Mouse (Mus musculus): ENCODE measurements around the gene Kcnh2.

The Kcnh2 gene

DNA sequence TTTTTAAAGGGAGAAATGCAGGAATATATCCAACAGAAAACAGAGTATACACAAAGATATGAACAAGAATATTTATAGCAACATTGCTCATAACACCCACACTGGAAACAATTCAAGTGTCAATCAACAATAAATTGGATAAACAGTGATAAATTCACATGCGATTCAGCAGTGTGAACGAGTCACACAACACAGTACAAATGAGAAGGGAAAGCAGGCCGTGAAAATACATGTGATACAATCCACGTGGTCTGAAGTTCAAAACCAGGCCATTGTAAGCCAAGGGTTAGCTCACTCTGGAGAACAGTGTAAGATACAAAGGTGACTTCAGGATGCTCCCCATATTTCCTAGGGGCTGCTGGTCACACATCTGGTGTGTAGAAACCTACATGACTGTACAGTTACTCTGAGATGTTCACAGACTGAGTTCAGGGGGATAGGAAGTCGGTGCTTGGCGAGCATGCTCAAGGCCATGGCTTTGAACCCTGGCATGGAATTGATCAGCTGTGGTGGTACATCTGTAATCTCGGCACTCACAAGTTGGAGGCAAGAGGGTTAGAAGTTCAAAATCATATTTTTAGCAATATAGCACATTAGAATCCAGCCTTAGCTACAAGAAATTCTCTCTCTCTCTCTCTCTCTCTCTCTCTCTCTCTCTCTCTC lies 23.4 kb upstream of the Kcnh2 start:
- no peak for DNase-seq

DNA sequence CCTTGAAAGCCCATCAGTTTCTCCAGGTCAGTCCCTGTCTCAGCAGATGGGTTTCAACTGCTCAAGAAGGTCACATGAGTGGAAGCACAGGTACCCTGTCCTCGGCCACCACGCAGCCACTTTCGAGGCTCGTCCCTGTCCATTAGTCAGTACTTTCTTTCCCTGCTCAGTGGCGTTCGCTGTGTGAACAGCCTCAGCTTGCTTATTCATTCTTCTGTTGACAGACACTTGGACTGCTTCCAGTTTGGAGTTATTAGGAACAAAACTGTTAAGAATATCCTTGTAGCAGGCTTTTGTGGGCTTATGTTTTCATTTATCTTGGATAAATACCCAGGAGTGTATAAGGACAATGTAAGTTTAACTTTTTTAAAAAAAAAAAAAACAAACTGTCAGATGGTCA lies 22.8 kb upstream of the Kcnh2 start:
- no peak for DNase-seq

GRCm38 (mm10) chr5:24373807-24374206 lies 22.4 kb upstream of the Kcnh2 start:
- DNase-seq: no peak

- DNase-seq: no peak
Observed at GRCm38 (mm10) chr5:24369767-24370166, 18.4 kb upstream of the Kcnh2 start.

GRCm38 (mm10) chr5:24366426-24366825 lies 15.0 kb upstream of the Kcnh2 start:
- DNase-seq: no peak

- DNase-seq: no peak
Observed at GRCm38 (mm10) chr5:24365528-24365927, 14.1 kb upstream of the Kcnh2 start.

- no peak for DNase-seq
Observed at GRCm38 (mm10) chr5:24364963-24365362, 13.6 kb upstream of the Kcnh2 start.

- DNase-seq: peak; percentile 35 to 36
Observed at GRCm38 (mm10) chr5:24364508-24364907, 13.1 kb upstream of the Kcnh2 start, which contains the start of gene Nos3. Gene Nos3, plus strand, starts transcription at chr5:24364810.

GRCm38 (mm10) chr5:24364061-24364460 lies 12.7 kb upstream of the Kcnh2 start:
- no peak for DNase-seq

GRCm38 (mm10) chr5:24363467-24363866 lies 12.1 kb upstream of the Kcnh2 start:
- no peak for DNase-seq

GRCm38 (mm10) chr5:24360792-24361454 lies 9.5 kb upstream of the Kcnh2 start:
- peak; percentile 68 to 86 for DNase-seq

DNA sequence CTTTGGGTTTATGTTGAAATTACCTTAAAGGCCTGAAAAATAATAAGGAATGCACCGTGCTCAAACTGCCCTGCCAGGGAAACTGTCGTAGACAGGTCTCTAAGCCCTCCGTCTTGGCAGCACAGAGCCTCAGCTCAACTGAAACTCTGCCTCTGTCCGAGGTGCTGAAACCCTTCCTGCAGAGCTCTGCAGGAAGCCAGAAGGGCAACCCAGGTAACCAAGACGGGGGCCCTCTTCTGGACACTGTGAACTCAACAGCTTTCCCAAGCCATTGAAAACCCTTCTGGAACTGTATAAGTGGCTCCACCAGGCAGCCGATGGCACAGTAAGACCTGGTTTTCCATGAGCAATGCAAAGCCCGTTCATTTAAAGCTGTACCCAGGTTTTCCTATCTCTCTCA lies 6.1 kb upstream of the Kcnh2 start:
- DNase-seq: peak; percentile 66 to 81

DNA sequence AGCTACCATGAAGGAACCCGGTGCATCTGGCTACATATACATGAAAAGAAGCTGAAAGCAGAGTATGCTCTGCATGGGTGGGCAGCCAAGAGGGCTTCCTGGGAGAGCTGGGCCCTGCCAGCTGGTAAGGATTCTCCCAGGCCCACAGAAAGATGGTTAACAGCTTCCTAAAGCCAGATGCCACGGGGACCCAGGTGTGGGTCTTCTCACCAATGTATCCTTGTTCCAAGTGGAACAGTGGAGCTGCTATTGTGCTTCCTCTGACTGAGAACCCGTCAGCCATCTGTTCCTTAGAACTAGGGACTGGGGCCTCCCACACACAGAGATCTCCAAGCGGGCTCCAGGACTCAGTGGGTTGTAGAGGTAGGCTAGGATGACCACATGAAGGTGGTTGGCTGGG lies 5.4 kb upstream of the Kcnh2 start:
- no peak for DNase-seq

DNA sequence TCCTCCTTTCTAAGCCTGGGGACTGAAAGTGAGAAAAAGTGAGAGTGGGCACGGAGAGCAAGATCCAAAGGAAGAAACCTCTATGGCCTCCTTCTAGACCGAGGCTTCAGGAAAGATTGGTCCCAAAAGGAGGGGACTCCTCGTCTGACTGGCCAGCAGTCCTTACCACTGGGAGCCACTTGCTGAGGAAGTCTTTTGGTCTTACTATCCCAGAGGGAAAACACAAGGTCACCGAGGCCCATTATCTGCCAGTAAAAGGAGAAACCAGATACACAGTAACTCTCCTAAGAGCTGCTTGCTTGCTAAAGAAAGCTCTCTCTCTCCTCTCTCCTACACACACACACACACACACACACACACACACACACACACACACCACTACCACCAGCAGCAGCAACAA lies 1.9 kb upstream of the Kcnh2 start:
- DNase-seq: no peak

DNA sequence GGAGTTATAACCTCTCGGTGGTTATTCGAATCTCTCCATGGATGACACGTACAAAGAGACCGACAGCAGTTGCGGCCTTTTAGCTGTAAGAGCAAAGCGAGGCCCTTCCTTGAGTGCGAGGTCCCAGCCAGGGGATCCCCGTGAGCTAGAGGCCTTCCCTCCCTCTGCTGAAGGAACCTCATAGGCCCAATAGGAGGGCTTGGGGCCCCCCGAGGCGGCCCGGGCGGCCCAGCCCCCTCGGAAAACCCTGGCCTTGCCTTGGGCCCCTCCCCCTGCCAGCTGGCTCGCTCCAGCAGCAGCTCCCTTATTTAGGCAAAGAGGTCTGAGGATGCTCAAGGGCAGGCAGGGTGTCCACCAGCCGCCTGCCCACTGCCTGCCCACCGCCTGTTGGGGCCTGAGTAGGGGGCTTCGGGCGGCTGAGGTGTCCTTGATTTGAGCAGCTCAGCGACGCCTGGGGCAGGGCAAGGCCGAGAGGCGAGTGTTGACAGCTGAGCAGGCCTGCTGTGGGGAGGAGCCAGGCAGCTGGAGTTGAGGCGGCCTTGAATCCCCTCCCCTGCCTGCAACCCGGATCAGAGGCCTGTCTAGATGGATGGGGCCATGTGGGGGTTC lies 951 bp upstream of the Kcnh2 start:
- DNase-seq: no peak

GRCm38 (mm10) chr5:24351701-24352171 lies 332 bp upstream of the Kcnh2 start:
- peak in 1 of 2 experiments; percentile 42 for DNase-seq

- no peak for DNase-seq
Observed at GRCm38 (mm10) chr5:24350531-24351250, 713 bp downstream of the Kcnh2 start.

DNA sequence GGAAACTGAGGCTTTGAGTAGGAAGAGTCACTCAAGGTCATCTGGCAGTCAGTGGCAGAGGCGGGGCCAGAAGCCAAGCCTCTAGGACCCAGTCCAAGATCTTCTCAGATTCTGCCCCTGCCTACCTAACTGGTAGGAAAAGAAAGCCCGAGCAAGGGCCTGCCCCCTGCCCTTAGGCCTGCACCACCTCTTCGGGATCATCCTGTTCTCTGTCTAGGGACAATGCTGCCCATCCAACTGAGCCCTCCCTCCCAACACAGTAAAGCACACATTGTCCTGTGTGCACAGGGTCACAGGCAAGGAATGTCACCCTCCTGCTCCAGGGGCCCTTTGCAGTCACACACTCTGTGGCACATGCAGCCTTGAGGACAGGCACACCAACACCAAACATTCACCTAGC lies 1.3 kb downstream of the Kcnh2 start:
- no peak for DNase-seq

- DNase-seq: no peak
Observed at GRCm38 (mm10) chr5:24348546-24348945, 2.9 kb downstream of the Kcnh2 start.

DNA sequence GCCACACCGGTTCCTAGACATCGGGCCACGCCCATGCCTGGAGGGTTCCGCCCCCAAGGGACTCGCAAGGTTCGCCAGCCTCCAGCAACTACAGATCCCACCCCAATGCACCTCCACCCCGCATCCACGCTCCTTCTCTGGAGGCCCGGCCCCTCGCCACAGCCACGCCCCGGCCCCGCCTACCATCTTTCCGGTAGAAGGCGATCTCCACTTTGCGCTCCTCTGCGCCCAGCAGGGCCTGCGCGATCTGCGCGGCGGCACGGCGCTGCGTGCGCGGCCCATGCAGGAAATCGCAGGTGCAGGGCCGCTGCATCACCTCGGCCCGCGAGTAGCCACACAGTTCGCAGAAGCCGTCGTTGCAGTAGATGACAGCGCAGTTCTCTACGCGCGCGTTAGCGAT lies 3.3 kb downstream of the Kcnh2 start:
- DNase-seq: peak; percentile 53 to 70

GRCm38 (mm10) chr5:24347186-24347875 lies 4.1 kb downstream of the Kcnh2 start:
- no peak for DNase-seq

- no peak for DNase-seq
Observed at GRCm38 (mm10) chr5:24346313-24346712, 5.1 kb downstream of the Kcnh2 start.

Measured in kidney, adult 8-10 months (tissue).